Mouse (Mus musculus) forebrain, embryonic 11.5 days (tissue): ENCODE measurements around the gene Acox1. TPM values are rescaled to one million over a fixed set of nuclear protein-coding genes. Genes with fewer than 3 reads are reported as not detected.

Source experiments
- ATAC-seq: fragments of 200-750 bp; cut with Nextera tagmentation; replicated peaks from 2 replicates; pipeline ENCODE4 v1.8.0; 2017; ENCODE audit warnings: moderate TSS enrichment; ENCODE audit not compliant: low FRiP score
- DNase-seq: peaks from one replicate; pipeline ENCODE4 v3.0.0-alpha.2; 2017; ENCODE audit warnings: low spot score
- H3K27ac ChIP-seq: fragments of 300-500 bp; sonication (generic); 2 replicates; pipeline ENCODE4 v1.5.1; 2014; ENCODE audit warnings: low read depth, low read length
- H3K27me3 ChIP-seq: fragments of 300-500 bp; sonication (generic); 2 replicates; pipeline ENCODE4 v1.6.1; 2014; ENCODE audit warnings: mild to moderate bottlenecking, low read length, mixed read lengths; ENCODE audit not compliant: control insufficient read depth, insufficient read depth
- H3K36me3 ChIP-seq: fragments of 300-500 bp; sonication (generic); 2 replicates; pipeline ENCODE4 v1.6.1; 2014; ENCODE audit warnings: mild to moderate bottlenecking, low read length, moderate library complexity, mixed read lengths; ENCODE audit not compliant: control insufficient read depth, insufficient read depth
- H3K4me1 ChIP-seq: fragments of 300-500 bp; sonication (generic); replicated peaks from 2 replicates; pipeline ENCODE4 v1.6.1; 2014; ENCODE audit warnings: low read length, mixed read lengths; ENCODE audit not compliant: control insufficient read depth, insufficient read depth
- H3K4me2 ChIP-seq: fragments of 300-500 bp; sonication (generic); 2 replicates; pipeline ENCODE4 v1.6.1; 2014; ENCODE audit warnings: low read depth, mild to moderate bottlenecking, low read length, moderate library complexity, mixed read lengths; ENCODE audit not compliant: severe bottlenecking
- H3K4me3 ChIP-seq: fragments of 300-500 bp; sonication (generic); 2 replicates; pipeline ENCODE4 v1.5.1; 2014; ENCODE audit warnings: low read depth, low read length
- H3K9ac ChIP-seq: fragments of 300-500 bp; sonication (generic); 2 replicates; pipeline ENCODE4 v1.6.1; 2014; ENCODE audit warnings: low read length
- H3K9me3 ChIP-seq: fragments of 300-500 bp; sonication (generic); 2 replicates; pipeline ENCODE4 v1.6.1; 2016; ENCODE audit warnings: low read length, mixed read lengths; ENCODE audit not compliant: control insufficient read depth
- WGBS: fragments of 180-500 bp; shearing (Covaris S2); extraction: QIAGEN DNeasy Blood & Tissue Kit; methylation state at CpG from one replicate; pipeline ENCODE4 v1.1.7; 2014; 5-methylcytosine and 5-hydroxymethylcytosine counted together
- polyA plus RNA-seq: library from polyadenylated mRNA; unstranded; fragments of >200 nt; fragmentation: Nextera tagmentation; extraction: Ambion mirVana; gene quantifications from 2 replicates; pipeline ENCODE4 v1.2.1, GENCODE M21; 2014

The Acox1 gene
- polyA plus RNA-seq, 1 experiment from 2014 or later = 28.0 TPM

GRCm38 (mm10) chr11:116232427-116232826 lies 33.6 kb upstream of the Acox1 start:
- no peak overlapping the region; the same call in 1 of the 2 replicates for H3K9ac ChIP-seq
- ATAC-seq (no peak), DNase-seq (no peak)
- 24% methylated on average over 17 of the region's 17 CpGs for WGBS
- H3K27me3 ChIP-seq = peaks cover 3% of the 10 kb centered on the region
- 0 out of 2 replicates have a peak overlapping the region, but pooled peaks have one; percentile 11 for H3K4me2 ChIP-seq
- H3K36me3 ChIP-seq = no peaks in the 10 kb centered on the region
- no peaks in the 10 kb centered on the region; the same call in 1 of the 2 replicates for H3K4me1 ChIP-seq
- no peak overlapping the region for H3K27ac ChIP-seq
- no peak overlapping the region for H3K4me3 ChIP-seq
- H3K9me3 ChIP-seq = no peaks in the 10 kb centered on the region

GRCm38 (mm10) chr11:116228699-116229098 lies 29.9 kb upstream of the Acox1 start:
- Histone ChIP-seq H3K4me2 (no peak overlapping the region), H3K4me1 (no peaks in the 10 kb centered on the region; the same call in 1 of the 2 replicates), H3K27ac (no peak overlapping the region), H3K36me3 (no peaks in the 10 kb centered on the region), H3K9ac (no peak overlapping the region), H3K4me3 (no peak overlapping the region), H3K9me3 (no peaks in the 10 kb centered on the region), H3K27me3 (peaks cover 5% of the 10 kb centered on the region)
- 87% methylated on average over 4 of the region's 4 CpGs for WGBS
- no peak for DNase-seq
- no peak for ATAC-seq

- Histone ChIP-seq H3K9ac (no peak overlapping the region), H3K4me2 (no peak overlapping the region), H3K36me3 (no peaks in the 10 kb centered on the region), H3K4me3 (no peak overlapping the region), H3K9me3 (no peaks in the 10 kb centered on the region; the same call in 1 of the 2 replicates), H3K4me1 (peaks cover 6% of the 10 kb centered on the region; the same call in 1 of the 2 replicates), H3K27ac (no peak overlapping the region), H3K27me3 (peaks cover 25% of the 10 kb centered on the region)
- ATAC-seq = no peak
- WGBS = 3% methylated on average over 2 of the region's 2 CpGs
- peak; percentile 88 for DNase-seq
Measured at GRCm38 (mm10) chr11:116226414-116226813, 27.6 kb upstream of the Acox1 start.

- no peak for DNase-seq
- no peak overlapping the region for H3K27ac ChIP-seq
- H3K27me3 ChIP-seq = peaks cover 30% of the 10 kb centered on the region
- peaks cover 6% of the 10 kb centered on the region; the same call in 1 of the 2 replicates for H3K4me1 ChIP-seq
- H3K4me2 ChIP-seq = peak overlapping the region; percentile 53
- WGBS = 15% methylated on average over 23 of the region's 23 CpGs
- no peak overlapping the region for H3K9ac ChIP-seq
- H3K36me3 ChIP-seq = no peaks in the 10 kb centered on the region
- no peak for ATAC-seq
- peak overlapping the region; percentile 27 for H3K4me3 ChIP-seq
- H3K9me3 ChIP-seq = no peaks in the 10 kb centered on the region; the same call in 1 of the 2 replicates
Measured at GRCm38 (mm10) chr11:116222740-116223059, 23.9 kb upstream of the Acox1 start.

GRCm38 (mm10) chr11:116221931-116222739 lies 23.3 kb upstream of the Acox1 start:
- no peaks in the 10 kb centered on the region; the same call in 1 of the 2 replicates for H3K9me3 ChIP-seq
- ATAC-seq (no peak), DNase-seq (peak; percentile 68)
- peak overlapping the region; percentile 27 for H3K4me3 ChIP-seq
- H3K9ac ChIP-seq = peak overlapping the region; percentile 43
- H3K4me2 ChIP-seq = peak overlapping the region; percentile 53
- peaks cover 6% of the 10 kb centered on the region; the same call in 1 of the 2 replicates for H3K4me1 ChIP-seq
- H3K36me3 ChIP-seq = no peaks in the 10 kb centered on the region
- peaks cover 30% of the 10 kb centered on the region for H3K27me3 ChIP-seq
- 13% methylated on average over 53 of the region's 53 CpGs for WGBS
- no peak overlapping the region for H3K27ac ChIP-seq

GRCm38 (mm10) chr11:116219885-116220284 lies 21.0 kb upstream of the Acox1 start:
- WGBS = 27% methylated on average over 4 of the region's 4 CpGs
- H3K27ac ChIP-seq = no peak overlapping the region
- H3K4me3 ChIP-seq = no peak overlapping the region
- peaks cover 6% of the 10 kb centered on the region; the same call in 1 of the 2 replicates for H3K4me1 ChIP-seq
- no peak for ATAC-seq
- peak; percentile 79 for DNase-seq
- H3K4me2 ChIP-seq = no peak overlapping the region
- peaks cover 30% of the 10 kb centered on the region for H3K27me3 ChIP-seq
- H3K36me3 ChIP-seq = no peaks in the 10 kb centered on the region
- no peaks in the 10 kb centered on the region; the same call in 1 of the 2 replicates for H3K9me3 ChIP-seq
- no peak overlapping the region for H3K9ac ChIP-seq

GRCm38 (mm10) chr11:116218737-116219400 lies 20.0 kb upstream of the Acox1 start:
- no peak for ATAC-seq
- WGBS = 69% methylated on average over 7 of the region's 7 CpGs
- 0 out of 2 replicates have a peak overlapping the region, but pooled peaks have one; percentile 51 for H3K27ac ChIP-seq
- H3K9me3 ChIP-seq = no peaks in the 10 kb centered on the region; the same call in 1 of the 2 replicates
- no peak for DNase-seq
- H3K36me3 ChIP-seq = no peaks in the 10 kb centered on the region
- H3K4me1 ChIP-seq = peaks cover 6% of the 10 kb centered on the region; the same call in 1 of the 2 replicates
- H3K4me3 ChIP-seq = no peak overlapping the region
- H3K4me2 ChIP-seq = no peak overlapping the region
- no peak overlapping the region for H3K9ac ChIP-seq
- H3K27me3 ChIP-seq = peaks cover 29% of the 10 kb centered on the region

- Histone ChIP-seq H3K9ac (no peak overlapping the region), H3K27ac (no peak overlapping the region), H3K9me3 (no peaks in the 10 kb centered on the region; the same call in 1 of the 2 replicates), H3K4me1 (peaks cover 6% of the 10 kb centered on the region; the same call in 1 of the 2 replicates), H3K4me3 (no peak overlapping the region), H3K4me2 (no peak overlapping the region), H3K27me3 (peaks cover 23% of the 10 kb centered on the region), H3K36me3 (no peaks in the 10 kb centered on the region)
- DNase-seq (no peak), ATAC-seq (no peak)
- 94% methylated on average over 2 of the region's 2 CpGs for WGBS
Measured at GRCm38 (mm10) chr11:116218263-116218662, 19.4 kb upstream of the Acox1 start.
